Mouse (Mus musculus) testis, postnatal 10 days (tissue): ENCODE data around the gene Gm49027.
"Not testable (repeated sequence)": the region's sequence is repeated elsewhere in the genome, so short reads cannot be mapped to it uniquely, and the experiment has no call there.

Source experiments
- DNase-seq: peaks from one replicate; pipeline ENCODE4 v3.0.0; 2021; ENCODE audit warnings: low spot score

Gm49027 gene

DNA sequence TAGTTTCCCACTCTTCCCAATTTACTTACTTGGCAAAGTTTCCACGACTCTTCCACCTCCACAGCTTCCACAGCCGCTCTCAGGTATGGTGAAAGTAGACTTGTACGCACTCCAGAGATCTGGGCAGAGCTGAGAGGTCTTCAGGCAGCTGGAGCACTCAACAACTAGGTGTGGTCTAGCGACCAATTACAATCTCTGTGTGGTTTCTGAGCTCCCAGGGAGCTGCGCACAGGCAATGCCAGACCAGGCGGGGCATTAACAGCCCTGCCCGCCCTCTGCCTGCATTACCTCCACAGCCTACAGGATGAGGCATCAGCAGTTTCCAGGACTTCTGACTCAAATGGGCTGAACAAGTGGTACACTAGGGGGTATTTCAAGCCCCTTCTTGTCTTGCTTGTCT is at the start of gene Gm49027:
Gene Gm49027 (minus strand): TSS at position 208 of the 400 bp plus-strand sequence.
- DNase-seq = peak; percentile 33

- no peak for DNase-seq
These were observed 48.1 kb upstream of the Gm49027 start for GRCm38 (mm10) chr5:123573362-123573761.

DNA sequence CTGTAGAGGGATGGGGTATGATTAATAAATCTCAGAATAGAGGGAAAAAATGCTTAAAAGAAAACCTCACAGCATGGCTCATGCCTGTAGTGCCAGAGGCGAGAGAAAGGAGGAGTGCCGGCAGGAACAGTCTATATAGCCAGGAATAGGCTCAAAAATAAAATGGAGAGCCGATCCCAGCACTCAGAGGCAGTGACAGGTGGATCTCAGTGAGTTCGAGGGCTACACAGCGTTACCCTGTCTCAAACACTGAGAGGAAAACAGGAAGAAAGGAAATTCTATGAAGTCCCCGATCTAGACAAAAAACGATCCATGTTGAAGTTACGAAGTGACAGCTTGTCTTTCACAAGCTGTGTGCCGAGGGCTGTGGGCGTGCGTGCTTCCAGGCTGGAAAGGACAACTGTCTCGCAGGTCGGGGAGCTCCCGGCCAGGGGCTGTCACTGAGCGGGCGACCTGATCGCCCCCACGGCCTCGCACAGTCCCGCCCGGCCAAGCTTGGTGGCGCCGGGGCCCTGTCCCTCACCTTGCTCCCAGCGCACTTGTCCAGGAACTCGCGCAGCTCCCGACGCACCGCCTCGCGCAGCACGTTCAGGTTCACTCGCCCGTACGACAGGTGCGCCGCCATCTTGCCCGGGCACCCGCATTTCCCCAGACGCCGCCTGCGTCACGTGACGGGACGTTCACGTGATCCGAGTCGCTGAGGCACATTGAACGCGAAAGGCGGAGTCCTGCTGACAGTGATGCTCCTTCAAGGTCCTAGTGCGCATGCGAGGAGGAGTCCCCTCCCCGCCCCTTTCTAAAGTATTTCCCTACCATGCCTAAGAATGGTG is 47.3 kb upstream of the Gm49027 start, which contains the start of gene Vps33a:
Gene Vps33a (minus strand): TSS at position 682 of the 830 bp plus-strand sequence.
- peak; percentile 98 for DNase-seq

GRCm38 (mm10) chr5:123561128-123561527 is 35.8 kb upstream of the Gm49027 start:
- DNase-seq = peak; percentile 11

DNA sequence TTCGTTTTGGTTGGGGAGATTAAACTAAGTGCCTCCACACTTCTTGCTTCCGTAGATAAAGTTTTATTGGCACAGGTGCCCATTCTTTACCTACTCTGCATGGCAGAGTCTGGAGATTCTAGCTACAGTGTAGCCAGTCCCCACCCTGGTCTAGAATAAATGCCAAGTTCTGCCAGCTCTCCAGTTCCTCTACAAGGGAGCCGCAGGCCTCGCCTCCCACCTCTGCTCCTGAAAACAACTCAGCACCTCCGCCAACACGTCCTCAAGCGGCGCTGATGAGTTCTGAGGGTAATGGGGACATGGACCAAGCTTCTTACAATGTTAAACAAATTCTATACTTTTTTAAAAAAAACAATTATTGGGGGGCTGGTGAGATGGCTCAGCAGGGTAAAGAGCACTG is 34.3 kb upstream of the Gm49027 start:
- DNase-seq = no peak

DNA sequence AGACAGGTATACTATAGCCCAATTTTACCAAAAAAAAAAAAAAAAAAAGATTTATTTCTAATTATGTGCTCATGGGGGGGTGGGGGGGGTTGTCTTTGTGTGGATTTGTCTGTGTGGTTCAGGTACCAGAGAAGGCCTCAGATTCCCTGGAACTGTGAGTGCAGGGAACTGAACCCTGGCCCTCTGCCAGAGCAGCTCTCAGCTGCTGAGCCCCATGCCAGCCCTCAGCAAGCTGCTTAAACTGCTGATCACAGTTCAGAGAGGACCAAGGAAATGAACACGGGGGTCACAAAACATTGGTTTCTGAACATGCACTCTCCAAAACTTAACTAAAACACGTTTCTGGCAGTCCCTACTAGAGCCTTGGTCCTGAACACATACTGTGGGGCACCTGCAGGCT is 31.2 kb upstream of the Gm49027 start:
- peak; percentile 62 for DNase-seq

DNA sequence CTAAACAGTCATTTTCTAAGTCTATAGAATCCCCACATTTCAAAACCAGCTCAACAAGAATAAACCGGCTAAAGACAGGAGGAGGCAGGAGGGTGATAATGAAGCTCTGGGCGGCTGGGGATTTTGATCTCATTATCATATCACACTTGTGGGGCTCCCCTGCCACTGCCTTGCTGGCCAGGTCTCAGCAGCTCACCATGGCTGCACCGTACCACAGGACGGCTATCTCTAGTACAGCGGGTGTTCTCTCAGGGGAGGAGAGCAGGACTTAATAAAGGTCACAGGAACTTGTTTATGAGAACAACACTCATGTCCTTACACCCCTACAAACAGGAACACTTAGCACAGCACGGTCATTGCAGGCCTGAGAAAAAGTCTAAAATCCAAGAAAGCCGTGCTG is 30.4 kb upstream of the Gm49027 start:
- peak; percentile 28 for DNase-seq

GRCm38 (mm10) chr5:123533801-123534200 is 8.5 kb upstream of the Gm49027 start:
- peak; percentile 33 for DNase-seq

DNA sequence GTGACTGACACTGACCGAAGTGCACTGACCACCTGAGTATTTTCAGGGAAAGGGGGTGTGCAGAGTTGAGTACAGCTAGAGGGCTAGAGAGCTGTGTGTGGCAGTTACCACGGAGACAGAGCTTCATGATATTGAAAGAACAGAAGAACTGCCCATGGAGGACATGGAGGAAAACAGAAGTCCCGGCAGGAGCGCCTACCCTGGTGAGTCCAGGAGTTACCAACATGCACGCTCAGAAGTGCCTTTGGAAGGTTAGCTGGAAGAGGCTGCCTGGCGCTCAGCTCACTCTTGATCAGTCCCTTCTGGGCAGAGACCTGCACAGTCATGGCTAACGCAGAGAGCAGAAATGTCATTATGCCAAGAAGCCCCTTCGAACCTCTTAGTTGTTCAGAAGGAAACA is 4.8 kb upstream of the Gm49027 start:
- peak; percentile 37 for DNase-seq

DNA sequence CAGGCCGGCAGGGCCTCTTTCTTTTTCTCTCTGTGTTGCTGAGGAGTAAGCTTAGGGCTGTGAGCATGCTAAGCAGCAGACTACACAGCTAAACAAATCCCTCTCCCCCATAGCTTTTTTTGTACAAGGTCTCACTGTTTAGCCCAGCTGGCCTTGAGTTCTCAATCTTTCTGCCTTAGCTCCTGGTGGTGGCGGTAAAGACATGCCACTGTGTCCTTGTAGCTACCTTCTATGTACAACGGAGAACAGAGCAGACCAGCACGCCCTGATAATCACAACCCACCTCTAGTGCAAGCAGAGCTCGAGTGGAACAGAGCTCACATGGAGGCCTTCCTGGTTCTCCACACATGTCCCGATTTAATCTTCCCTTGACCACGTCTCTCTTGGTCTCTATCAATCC is 3.4 kb upstream of the Gm49027 start:
- DNase-seq = peak; percentile 38

DNA sequence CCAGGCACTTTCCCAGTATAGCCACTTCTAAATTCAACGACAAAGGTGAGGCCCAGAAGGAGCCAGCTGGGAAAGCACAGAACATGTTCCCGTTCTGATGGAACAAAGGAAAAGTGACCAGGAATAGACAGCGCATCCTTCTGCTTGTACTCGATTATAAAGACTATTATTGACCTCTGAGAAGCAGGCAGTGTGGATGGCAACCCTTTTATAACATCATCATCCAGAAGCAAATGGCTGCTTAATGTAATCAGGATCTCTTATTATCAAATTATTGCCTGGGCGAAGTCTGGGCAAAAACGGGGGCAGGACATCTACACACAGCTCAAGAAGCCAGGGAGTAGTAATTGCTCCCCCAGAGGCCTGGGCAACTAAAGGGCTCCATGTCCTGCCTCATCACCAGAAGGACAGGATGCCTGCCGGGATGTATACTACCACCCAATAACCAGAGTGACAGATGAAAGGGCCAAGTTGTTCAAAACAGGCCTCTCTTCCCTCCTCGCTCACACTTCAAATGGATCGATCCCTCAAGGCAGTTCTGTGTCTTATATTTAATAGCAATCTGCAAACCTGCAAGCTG is 718 bp upstream of the Gm49027 start:
- DNase-seq = peak; percentile 22

DNA sequence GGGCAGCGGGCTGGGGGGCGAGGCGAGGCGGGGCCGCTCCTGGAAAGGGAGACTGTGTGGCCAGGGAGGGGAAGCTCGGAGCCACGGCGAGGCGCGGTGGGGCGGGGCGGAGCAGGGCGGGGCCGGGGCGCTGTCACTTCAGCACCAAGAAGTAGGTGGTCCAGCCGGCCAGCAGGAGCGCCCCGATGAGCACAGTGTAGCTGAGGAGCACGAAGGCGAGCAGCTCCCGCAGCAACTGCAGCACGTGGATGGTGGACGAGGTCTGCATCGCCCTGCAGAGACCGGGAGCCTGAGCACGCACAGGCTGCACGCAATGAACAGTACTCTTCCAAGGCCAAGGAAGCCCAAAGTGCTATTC is 916 bp downstream of the Gm49027 start:
- DNase-seq = no peak

GRCm38 (mm10) chr5:123523692-123524392 is 1.4 kb downstream of the Gm49027 start, which contains the start of gene Diablo:
Gene Diablo (minus strand): TSS chr5:123524176.
- DNase-seq = peak; percentile 99

- peak; percentile 32 for DNase-seq
These were observed 3.1 kb downstream of the Gm49027 start for GRCm38 (mm10) chr5:123522166-123522565.

DNA sequence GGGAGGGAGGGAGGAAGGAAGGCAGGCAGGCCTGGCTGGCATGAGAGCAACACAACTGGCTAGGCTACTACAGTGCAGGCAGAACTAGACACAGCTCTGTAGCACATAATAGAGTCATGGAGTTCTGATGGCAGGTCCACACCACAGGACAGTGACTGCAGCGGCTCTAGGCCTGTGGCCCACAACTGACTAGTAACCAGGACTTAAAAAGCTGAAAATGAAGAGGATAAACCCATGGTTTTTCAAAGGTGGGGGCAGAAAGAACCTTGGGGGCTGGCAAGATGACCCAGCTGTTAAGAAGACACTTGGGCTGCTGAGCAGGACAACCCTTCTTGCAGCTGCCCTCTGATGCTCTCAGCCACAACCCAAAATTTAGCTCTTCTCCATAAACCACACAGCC is 3.7 kb downstream of the Gm49027 start:
- peak; percentile 32 for DNase-seq

GRCm38 (mm10) chr5:123520666-123521065 is 4.6 kb downstream of the Gm49027 start:
- peak; percentile 34 for DNase-seq

DNA sequence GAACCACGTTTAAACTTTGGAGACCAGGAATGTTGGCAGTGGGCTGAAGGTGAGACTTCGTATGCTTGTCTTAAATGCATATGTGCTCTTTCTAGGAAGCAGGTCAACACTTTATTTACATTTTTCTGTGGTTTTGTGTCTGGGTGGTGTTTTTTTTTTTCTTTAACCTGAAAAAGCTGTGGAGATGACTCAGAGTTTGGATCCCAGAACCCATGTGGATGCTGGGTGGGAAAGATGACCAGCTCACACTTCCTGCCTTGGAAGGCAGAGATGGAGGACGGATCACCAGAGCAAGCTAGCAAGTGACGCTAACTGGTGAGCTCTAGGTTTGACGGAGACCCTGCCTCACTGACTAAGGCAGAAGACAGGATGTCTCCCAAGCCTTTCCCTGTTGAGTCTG is 10.4 kb downstream of the Gm49027 start:
- DNase-seq = no peak

DNA sequence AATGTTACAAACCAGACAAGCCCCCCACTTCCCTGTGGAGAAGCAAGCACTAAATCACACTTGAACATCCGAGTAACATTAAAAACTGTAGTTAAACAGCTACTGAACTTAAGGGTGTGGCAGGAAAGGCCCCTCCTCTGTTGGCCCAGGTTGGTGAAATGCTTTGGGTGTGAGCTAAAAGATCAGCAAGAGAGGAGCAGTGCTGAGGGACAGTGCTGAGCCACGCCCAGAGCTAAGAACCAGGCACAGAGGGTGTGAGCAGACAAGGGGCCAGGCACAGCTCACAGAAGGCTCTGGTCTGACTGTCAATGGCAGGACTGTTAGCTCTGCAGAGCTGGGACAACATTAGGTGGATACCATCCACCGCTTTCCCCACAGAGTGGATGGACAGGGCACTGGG is 13.2 kb downstream of the Gm49027 start:
- no peak for DNase-seq

- DNase-seq = not testable (repeated sequence)
These were observed 13.9 kb downstream of the Gm49027 start for GRCm38 (mm10) chr5:123511426-123511825.

DNA sequence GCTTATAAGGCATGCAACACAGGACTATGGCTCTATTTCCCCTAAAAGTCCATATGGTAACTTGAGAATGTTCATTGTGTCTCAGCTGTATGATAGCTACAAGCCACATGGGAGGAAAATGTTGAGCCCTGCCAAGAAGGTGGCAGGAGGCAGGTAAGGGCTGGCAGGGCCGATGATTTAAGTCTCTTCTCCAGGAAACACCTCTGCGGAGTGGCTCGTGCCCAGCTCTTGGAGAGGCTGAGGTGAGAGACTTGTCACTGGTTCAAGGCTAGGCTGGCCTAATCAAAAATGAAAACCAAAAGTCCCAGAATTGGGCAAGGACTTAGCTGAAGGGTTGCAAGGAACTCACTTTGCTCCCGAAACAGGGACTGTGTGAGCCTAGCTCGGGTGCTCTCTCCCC is 15.1 kb downstream of the Gm49027 start, which contains the start of gene B3gnt4:
Gene B3gnt4 (plus strand): TSS at position 301 of the 400 bp plus-strand sequence.
- no peak for DNase-seq

DNA sequence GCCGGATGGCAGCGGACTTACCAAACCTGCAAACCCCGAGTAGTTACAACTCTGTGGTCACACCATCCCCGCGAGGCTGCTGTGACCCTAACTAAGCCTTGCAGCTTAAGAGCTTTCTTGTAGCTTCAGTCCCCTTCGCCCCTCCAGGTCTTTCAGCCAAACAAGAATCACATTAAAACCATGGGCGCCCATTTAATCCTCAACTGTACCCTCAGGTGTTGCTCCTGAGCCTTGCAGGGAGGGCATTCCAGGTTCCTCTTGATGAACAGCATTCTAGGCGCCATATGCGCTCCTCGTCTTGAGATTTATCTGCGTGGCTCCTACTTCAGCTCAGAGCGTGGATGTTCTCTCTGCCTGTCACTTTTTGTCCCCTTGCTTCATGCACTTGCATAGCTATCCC is 16.4 kb downstream of the Gm49027 start:
- no peak for DNase-seq

DNA sequence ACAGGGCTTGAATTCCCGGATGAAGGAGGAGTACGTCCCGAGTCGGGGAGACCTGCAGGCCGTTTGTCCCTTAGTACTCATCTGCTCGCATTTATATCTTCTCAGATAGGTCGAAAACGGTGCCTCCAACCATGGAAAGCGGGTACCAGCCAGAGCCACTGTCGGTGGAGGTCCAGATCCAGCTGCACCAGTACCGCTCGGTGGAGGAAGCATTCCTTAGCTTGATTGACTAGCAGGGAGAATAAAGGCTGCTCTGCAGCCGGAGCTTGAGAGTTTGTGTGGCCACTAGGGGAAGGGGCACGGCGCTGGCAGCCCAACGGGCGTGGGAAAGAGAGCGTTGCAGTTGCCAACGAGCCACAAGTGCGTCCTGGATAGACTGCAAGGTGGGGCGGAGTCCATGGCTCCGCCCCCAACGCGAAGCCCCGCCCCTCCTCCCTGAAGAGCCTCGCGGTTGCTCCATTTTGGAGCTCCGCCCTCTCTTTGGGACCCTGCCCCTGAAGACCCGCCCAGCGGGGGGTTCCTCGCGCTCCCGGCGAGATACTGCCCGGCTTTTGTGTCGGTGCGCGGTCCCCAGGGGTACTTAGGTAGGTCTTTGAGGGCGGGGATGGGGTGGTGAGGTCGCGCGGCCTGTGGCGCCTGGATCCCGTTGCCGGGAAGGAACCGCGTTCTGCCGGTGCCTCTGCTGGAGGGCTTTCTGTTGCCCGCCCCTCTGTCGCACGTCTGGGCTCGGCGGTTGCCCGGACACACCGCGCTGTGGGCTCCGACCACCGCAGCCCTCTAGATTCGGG is 17.2 kb downstream of the Gm49027 start:
- DNase-seq = peak; percentile 91
